Mouse (Mus musculus) T-helper 2 cell (primary cell): Measurements from ENCODE around the gene Dyx1c1.

ENCODE experiments used
- in situ Hi-C: fragments of 300-600 bp; cut with MboI, MseI; formaldehyde crosslinking; loops from one replicate; pipeline ENCODE4 v1.15.1; 2025; ENCODE audit warnings: high pct_unique_total_duplicates

Gene Dyx1c1

DNA sequence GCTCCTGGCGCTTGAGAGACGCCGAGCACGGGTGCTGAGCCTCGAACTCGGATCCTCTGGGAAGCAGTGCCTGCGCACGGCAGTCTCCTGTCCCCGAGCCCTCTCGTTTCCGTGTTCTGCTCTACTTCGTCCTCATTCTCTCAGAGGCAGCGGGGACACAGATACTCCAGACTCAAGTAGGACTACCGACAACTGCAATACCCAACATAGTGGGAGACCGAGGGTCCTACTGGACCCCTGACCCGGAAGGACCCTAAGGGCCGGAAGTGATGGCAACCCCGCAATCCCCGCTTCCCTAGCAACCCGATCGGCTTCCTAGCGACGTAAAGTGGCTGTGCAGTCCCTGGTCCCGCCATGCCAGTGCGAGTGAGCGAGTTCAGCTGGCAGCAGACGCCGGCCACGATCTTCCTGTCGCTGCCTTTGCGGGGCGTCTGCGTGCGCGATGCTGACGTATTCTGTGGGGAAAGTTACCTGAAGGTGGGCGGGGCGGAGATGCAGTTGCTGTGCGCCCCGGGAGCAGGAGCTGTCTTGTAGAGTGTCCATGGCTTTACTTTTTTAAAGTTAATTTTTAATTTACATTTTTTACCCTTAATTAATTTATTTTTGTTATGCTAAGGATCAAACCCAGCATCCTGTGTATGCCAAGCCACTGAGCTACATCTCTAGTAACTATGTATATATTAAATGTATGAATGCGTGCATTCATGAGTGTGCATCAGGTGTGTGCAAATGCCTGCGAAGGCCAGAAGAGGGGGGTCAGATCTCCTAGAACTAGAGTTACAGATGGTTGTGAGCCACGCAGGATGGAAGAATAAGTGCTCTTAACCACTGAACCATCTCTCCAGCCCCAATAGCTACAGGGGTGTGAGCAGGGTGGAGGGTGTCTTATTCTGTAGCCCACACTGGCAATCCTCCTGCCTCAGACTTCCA is at the start of gene Dyx1c1, which contains the start of gene Gm44503:
Gene Dyx1c1 (plus strand): TSS at position 265 of the 930 bp plus-strand sequence.
Gene Gm44503 (plus strand): TSS at position 332 of the 930 bp plus-strand sequence.
- in situ Hi-C loops: no loop called here

- in situ Hi-C loops: no loop called here
Measured at GRCm38 (mm10) chr9:72911381-72911780, 47.2 kb upstream of the Dyx1c1 start.

DNA sequence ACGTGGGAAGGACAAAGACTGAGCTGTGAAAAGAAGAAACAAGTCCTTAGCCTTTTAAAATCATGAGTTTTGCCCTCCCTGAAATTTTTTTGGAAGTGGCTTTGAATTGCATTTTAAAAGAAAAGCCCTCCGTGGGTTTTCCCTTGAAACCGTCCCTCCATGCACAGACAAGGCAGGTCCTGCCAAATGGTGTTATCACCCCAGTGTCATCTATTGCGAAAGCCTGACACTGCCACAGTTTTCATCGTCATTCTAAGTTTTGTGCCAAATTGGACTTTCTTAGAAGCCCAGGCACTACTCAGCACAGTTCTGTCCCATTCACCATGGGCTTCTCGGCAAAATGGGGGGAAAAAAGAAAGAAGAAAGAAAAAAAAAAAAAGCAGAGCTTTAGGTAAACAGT is 45.0 kb upstream of the Dyx1c1 start:
- in situ Hi-C loops: no loop called here

GRCm38 (mm10) chr9:72915728-72916127 is 42.9 kb upstream of the Dyx1c1 start:
- in situ Hi-C loops: no loop called here

DNA sequence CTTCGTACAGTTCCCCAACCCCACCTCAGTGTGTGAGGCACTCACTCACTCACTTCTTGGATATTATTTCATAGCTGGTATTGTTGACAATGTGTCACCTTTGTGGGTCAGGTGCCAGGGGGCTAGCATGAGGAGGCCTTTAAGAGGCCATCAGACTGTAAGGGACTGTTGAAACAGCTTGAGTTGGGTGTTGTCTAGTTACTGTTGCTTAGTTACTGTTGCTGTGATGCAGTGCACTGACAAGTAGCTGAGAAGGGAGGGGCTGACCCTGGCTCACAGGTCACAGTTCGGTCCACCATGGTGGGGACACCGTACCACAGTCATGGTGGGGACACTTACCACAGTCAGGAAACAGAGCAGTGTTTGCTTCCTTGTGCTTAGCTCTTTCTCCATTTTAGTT is 35.5 kb upstream of the Dyx1c1 start:
- in situ Hi-C loops: no loop called here

GRCm38 (mm10) chr9:72925021-72925934 is 33.3 kb upstream of the Dyx1c1 start, which contains the start of gene Pygo1:
TSS of gene Pygo1 (plus strand) at chr9:72925645.
- in situ Hi-C loops: no loop called here

- in situ Hi-C loops: no loop called here
Measured at GRCm38 (mm10) chr9:72925935-72926258, 32.7 kb upstream of the Dyx1c1 start.

DNA sequence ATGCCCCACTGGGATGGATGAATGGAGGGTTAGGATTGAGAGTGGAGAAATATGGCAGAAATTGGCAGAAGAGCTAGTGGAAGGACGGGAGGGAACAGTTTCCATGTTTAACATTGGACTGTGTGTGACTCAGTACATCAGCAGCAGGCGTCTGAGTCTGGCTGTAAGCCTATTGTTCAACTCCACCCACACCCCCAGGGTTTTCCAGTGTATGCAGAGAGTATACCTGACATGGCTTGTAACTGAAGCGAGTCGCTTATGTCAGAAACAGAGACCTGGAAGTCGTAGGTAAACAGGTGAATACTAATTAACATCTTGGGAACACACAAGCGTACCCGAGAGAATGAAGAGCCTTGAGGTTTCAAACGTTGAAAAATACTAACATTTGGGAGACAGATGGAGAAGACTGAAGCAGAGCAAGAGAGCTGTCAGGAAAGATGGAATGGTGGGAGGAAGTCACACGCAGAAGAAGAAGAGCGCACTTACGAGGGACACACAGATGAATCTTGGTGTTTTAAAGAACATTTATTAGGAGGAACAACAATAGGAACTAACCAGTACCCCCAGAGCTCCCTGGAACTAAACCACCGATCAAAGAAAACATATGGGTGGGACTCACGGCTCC is 27.3 kb upstream of the Dyx1c1 start:
- in situ Hi-C loops: no loop called here

DNA sequence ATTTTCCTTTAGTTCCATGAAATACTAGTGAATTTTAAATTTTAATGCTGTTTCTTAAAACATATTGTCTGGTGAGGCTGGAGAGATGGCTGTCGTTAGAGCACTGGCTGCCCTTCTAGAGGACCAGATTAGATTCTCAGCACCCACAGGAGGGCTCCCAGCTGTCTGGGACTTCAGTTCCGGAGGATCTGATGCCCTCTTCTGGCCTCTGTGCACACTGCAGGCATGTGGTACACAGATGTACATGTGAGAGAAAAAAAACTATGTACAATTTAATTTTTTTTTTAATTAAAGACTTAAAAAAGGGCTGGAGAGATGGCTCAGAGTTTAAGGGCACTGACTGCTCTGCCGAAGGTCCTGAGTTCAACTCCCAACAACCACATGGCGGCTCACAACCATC is 23.3 kb upstream of the Dyx1c1 start:
- in situ Hi-C loops: no loop called here

- in situ Hi-C loops: no loop called here
Measured at GRCm38 (mm10) chr9:72936301-72936700, 22.3 kb upstream of the Dyx1c1 start.

DNA sequence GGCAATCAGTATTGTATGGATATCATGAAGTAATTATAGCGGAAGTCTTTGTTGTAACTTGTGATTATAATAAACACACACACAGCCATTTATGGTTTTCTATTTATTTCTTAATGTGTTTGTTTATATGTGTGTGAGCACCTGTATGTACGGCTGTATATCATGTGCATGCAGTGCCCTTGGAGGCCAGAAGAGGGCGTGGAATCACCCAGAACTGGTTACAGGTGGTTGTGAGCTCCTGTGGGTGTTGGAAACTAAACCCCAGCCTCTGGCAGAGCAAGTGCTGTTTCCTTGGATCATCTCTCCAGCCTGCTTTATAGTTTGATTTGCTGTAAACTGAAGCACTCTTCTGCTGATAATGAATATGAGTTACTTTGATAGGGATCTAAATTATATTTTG is 15.2 kb upstream of the Dyx1c1 start:
- in situ Hi-C loops: no loop called here

- in situ Hi-C loops: no loop called here
Measured at GRCm38 (mm10) chr9:72944286-72944685, 14.3 kb upstream of the Dyx1c1 start.

- in situ Hi-C loops: no loop called here
Measured at GRCm38 (mm10) chr9:72947010-72947409, 11.6 kb upstream of the Dyx1c1 start.

DNA sequence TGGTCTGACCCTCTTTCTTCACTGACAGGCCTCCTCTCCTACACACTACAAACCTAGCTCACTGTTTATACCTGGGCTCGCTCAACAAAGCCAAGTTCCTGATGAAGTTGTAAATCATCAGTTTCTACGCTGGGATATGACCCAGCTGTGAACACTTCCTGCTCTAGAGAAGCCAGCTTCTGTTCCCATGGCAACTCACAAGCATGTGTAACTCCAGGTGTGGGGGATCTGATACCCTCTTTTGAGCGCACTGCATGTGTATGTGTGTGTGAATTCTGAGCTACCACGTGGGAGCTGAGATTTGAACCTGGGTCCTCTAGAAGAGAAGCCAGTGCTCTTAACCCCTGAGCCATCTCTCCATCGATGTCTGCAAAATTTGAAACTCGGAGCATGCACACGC is 9.0 kb upstream of the Dyx1c1 start:
- in situ Hi-C loops: no loop called here

- in situ Hi-C loops: no loop called here
Measured at GRCm38 (mm10) chr9:72954746-72955145, 3.8 kb upstream of the Dyx1c1 start.

- in situ Hi-C loops: no loop called here
Measured at GRCm38 (mm10) chr9:72955546-72955945, 3.0 kb upstream of the Dyx1c1 start.

DNA sequence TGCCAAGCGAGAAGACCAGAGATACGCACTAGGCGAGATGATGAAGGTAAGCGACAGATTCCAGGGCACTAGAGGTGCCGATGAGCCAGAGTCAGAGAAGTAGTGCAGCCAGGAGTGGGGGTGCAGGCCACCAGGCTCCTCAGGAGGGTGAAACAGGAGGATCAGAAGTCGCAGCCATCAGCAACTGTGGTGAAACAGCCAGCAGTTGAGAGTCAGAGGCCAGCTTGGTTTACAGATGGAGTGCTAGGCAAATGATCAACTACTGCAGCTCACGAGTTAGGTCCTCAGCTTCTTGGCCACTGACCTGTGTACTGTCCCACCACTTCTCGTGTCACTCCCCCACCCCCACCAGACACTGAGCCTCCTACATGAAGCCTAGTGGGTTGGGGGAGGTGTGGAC is 2.8 kb downstream of the Dyx1c1 start:
- in situ Hi-C loops: no loop called here

GRCm38 (mm10) chr9:72961959-72962358 is 3.4 kb downstream of the Dyx1c1 start:
- in situ Hi-C loops: no loop called here

DNA sequence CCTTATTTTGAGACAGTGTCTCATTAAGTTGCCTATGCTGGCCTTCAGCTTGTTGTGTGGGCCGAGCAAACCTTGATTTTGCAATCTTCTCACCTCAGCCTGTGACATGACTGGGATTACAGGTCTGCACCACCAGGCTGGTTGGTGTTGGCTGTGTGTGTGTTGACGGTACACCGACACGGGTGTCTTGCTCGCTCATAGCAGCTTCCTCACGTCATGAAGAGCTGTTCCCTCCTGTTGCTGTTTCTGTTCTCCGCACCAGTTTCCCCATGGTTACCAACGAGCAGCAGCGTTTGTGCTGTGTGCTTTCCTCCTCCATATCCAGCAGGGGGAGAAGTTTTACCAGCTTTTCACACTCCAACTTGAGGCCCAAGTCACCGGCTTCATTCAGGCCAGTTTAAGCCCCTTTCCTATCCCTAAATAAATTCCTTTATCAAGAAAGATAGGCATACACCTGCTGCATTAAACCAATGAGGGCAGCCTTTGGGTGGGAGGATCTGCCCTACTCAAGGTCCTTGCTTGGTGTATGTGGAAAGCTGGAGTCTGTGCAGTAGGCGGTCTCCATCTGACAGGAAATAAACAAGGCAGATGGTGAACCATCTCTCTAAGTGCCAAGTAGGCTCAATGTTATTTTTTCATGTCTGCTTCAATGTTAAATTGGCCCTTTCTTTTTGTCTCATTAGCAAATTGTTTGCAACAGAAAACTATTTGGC is 9.9 kb downstream of the Dyx1c1 start:
- in situ Hi-C loops: loop anchor here (5.0 kb wide), 1 partner anchor 74 kb away; the partner anchor contains the start of genes Pigb and Rab27a

GRCm38 (mm10) chr9:72969874-72970273 is 11.3 kb downstream of the Dyx1c1 start:
- in situ Hi-C loops: loop anchor here (5.0 kb wide), 1 partner anchor 72 kb away; the partner anchor contains the start of genes Pigb and Rab27a

GRCm38 (mm10) chr9:72972435-72972834 is 13.8 kb downstream of the Dyx1c1 start:
- in situ Hi-C loops: no loop called here
